In the genomic region with DNA sequence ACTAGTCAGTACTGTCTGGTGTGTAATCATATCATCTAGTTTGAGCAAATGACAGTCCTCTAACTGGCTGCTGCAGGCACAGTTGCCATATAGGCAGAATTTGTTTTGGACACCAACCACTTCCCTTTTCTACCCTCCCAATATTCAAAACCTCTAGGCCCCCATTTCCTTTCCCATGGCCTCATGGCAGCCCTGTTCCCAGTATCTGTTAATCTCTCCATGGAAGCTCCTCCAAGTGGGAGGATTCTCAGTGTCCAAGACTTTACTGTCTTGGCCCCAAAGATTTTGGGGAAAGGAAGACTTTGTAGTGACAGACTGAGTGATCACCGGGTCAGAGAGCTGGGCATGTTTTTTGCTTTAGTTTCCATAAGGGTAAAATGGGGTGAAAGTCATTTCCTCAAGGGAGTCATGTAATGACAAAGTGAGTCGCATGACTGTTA, we compare ENCODE assay signal across 24 mouse cellular contexts. TPM values are rescaled to one million over a fixed set of nuclear protein-coding genes. Genes with fewer than 3 reads are reported as not detected.
DNase-seq lines count a peak whose midpoint lies in the region; ATAC-seq and TF ChIP-seq lines count a peak whose summit lies in the region.
"Had no signal": no experiment of that assay in that cellular context is flagged by ENCODE, and none has a peak within 500 bp of the region (broad histone marks: within the 10 kb centered on the region; RNA-seq: fewer than 3 reads in every experiment).

No protein-coding gene starts in this region.

- H3K9me3 ChIP-seq in MEL (replicated peaks; ENCODE audit: insufficient read depth, low read length): no peaks in the 10 kb centered on the region
- H3K9me3 ChIP-seq: forebrain, embryonic 10.5 days; heart, embryonic 12.5 days; lung, embryonic 15.5 days; midbrain, embryonic 13.5 days had no signal

- no peak for TF ChIP-seq CTCF in spleen, adult 2 months (IDR thresholded peaks at IDR 0.05; ENCODE audit: extremely low read depth, insufficient read depth, insufficient read length, insufficient replicate concordance)
- no peak for TF ChIP-seq CTCF in MEL (IDR thresholded peaks at IDR 0.05 in 2 of 3, conservative IDR thresholded peaks at IDR 0.05 in 1 of 3; ENCODE audit: control insufficient read depth in 1 of 3, insufficient read depth in 1 of 3, low read depth in 2 of 3, low read length in 3 of 3, poor library complexity in 1 of 3, severe bottlenecking in 1 of 3)

- WGBS in spleen, adult 2 months: 5% methylated on average over 2 of the region's 2 CpGs

- H3K4me3 ChIP-seq in spleen, adult 2 months (ENCODE audit: extremely low read depth, insufficient read depth, insufficient read length): no peak overlapping the region
- no peak overlapping the region for H3K4me3 ChIP-seq in MEL (ENCODE audit: control insufficient read depth in 1 of 2, insufficient read depth in 1 of 2, low read depth in 2 of 2, low read length in 2 of 2)
- H3K4me3 ChIP-seq: forebrain, embryonic 10.5 days; heart, embryonic 12.5 days; left cerebral cortex, adult 2 months; lung, embryonic 15.5 days; midbrain, embryonic 13.5 days; myocyte had no signal

- no peaks in the 10 kb centered on the region for H3K27me3 ChIP-seq in spleen, adult 2 months (ENCODE audit: control insufficient read depth, insufficient read depth, low read length)
- no peaks in the 10 kb centered on the region; a peak in 2 of 4 replicates for H3K27me3 ChIP-seq in MEL (ENCODE audit: control insufficient read depth in 1 of 2, insufficient read depth in 2 of 2, low read length in 2 of 2)
- H3K27me3 ChIP-seq: lung, embryonic 15.5 days; midbrain, embryonic 13.5 days had no signal

- no peak for TF ChIP-seq POLR2A in spleen, adult 2 months (IDR thresholded peaks at IDR 0.05; ENCODE audit: low read depth, low read length)
- no peak for TF ChIP-seq POLR2A in MEL (IDR thresholded peaks at IDR 0.05; ENCODE audit: control insufficient read depth in 1 of 2, insufficient read depth in 1 of 2, low read depth in 1 of 2, low read length in 2 of 2, poor library complexity in 1 of 2)

- peaks cover 5% of the 10 kb centered on the region for H3K36me3 ChIP-seq in spleen, adult 2 months (ENCODE audit: control insufficient read depth, insufficient read depth, low read length)
- H3K36me3 ChIP-seq in MEL (ENCODE audit: control insufficient read depth in 1 of 2, insufficient read depth in 2 of 2, low read length in 2 of 2): no peaks in the 10 kb centered on the region
- H3K36me3 ChIP-seq: forebrain, embryonic 10.5 days; heart, embryonic 12.5 days; lung, embryonic 15.5 days; midbrain, embryonic 13.5 days had no signal

- no peak for TF ChIP-seq RAD21 in MEL (IDR thresholded peaks at IDR 0.05; ENCODE audit: low read depth, low read length)

- peaks cover 47% of the 10 kb centered on the region for H3K4me1 ChIP-seq in spleen, adult 2 months (ENCODE audit: control insufficient read depth, insufficient read depth, insufficient read length)
- H3K4me1 ChIP-seq in MEL (ENCODE audit: control insufficient read depth in 1 of 2, insufficient read depth in 2 of 2, low read length in 2 of 2): 0 out of 4 replicates have a peak, but pooled peaks cover 0 to 1% of the 10 kb centered on the region in 2 experiments
- H3K4me1 ChIP-seq: forebrain, embryonic 10.5 days; midbrain, embryonic 13.5 days had no signal

- H3K27ac ChIP-seq in spleen, adult 2 months (ENCODE audit: insufficient read depth, low read length): peak overlapping the region; percentile 90
- H3K27ac ChIP-seq in MEL (ENCODE audit: control insufficient read depth, low read depth, low read length): no peak overlapping the region
- H3K27ac ChIP-seq: forebrain, embryonic 10.5 days; hindbrain, postnatal 0 days; left cerebral cortex, adult 2 months; lung, embryonic 15.5 days; midbrain, embryonic 13.5 days had no signal

- H3K79me2 ChIP-seq in MEL (ENCODE audit: control insufficient read depth, insufficient read depth, low read length, poor library complexity): no peaks in the 10 kb centered on the region

- peak; percentile 67 to 68 for ATAC-seq in hematopoietic stem cell, adult 5-6 weeks (replicated peaks in 1 of 2; ENCODE audit: insufficient read depth in 1 of 2, low FRiP score in 2 of 2, low TSS enrichment in 1 of 2, low read depth in 1 of 2, poor library complexity in 2 of 2, severe bottlenecking in 2 of 2)
- ATAC-seq in neutrophil, adult 5-6 weeks (ENCODE audit: extremely low read depth, insufficient number of reproducible peaks, low FRiP score, poor library complexity, severe bottlenecking): peak; percentile 47
- ATAC-seq: hindbrain, postnatal 0 days; midbrain, embryonic 13.5 days had no signal

- no peak for TF ChIP-seq EP300 in MEL (IDR thresholded peaks at IDR 0.05; ENCODE audit: low read depth in 1 of 2, low read length in 2 of 2)

- peak in 1 of 2 experiments; percentile 63 for DNase-seq in spleen, adult 2 months (ENCODE audit: low read depth in 1 of 2, low spot score in 2 of 2)
- DNase-seq in spleen, postnatal 4 days (ENCODE audit: low spot score in 2 of 2): no peak
- DNase-seq in MEL (ENCODE audit: low read depth, low spot score): peak; percentile 19
- no peak for DNase-seq in right cerebral cortex, postnatal 36 days (ENCODE audit: low spot score in 2 of 2)
- DNase-seq in adrenal gland, postnatal 36 days: no peak
- DNase-seq in cerebellum, adult 8-10 months: no peak
- DNase-seq: cerebellum, adult 11-12 months; cerebellum, postnatal 36 days; heart, postnatal 36 days; kidney, adult 8-10 months; layer of hippocampus, adult 9-11 months; left cerebral cortex, postnatal 4 days; right cerebral cortex, postnatal 14 days; thymus, adult 18-20 months; thymus, postnatal 4 days had no signal

- no peak overlapping the region for H3K9ac ChIP-seq in MEL (ENCODE audit: control insufficient read depth, low read depth, low read length, poor library complexity, severe bottlenecking)
- H3K9ac ChIP-seq: heart, embryonic 12.5 days; lung, embryonic 15.5 days; midbrain, embryonic 13.5 days had no signal

TF ChIP-seq in MEL, 35 proteins besides CTCF, POLR2A, EP300 and RAD21:
- no peak for TF ChIP-seq ZNF384 (IDR thresholded peaks at IDR 0.05; ENCODE audit: low read depth, low read length)
- no peak for TF ChIP-seq USF1 (IDR thresholded peaks at IDR 0.05; ENCODE audit: low read depth, low read length)
- no peak for TF ChIP-seq BHLHE40 (IDR thresholded peaks at IDR 0.05; ENCODE audit: borderline replicate concordance, low read depth, low read length)
- no peak for TF ChIP-seq MAZ (IDR thresholded peaks at IDR 0.05; ENCODE audit: low read depth, low read length)
- no peak for TF ChIP-seq ZC3H11A (IDR thresholded peaks at IDR 0.05; ENCODE audit: low read depth, low read length)
- TF ChIP-seq POLR2AphosphoS2 (IDR thresholded peaks at IDR 0.05; ENCODE audit: low read length): no peak
- TF ChIP-seq ELF1 (IDR thresholded peaks at IDR 0.05; ENCODE audit: low read depth, low read length): no peak
- TF ChIP-seq USF2 (IDR thresholded peaks at IDR 0.05; ENCODE audit: borderline replicate concordance in 1 of 2, insufficient read depth in 1 of 2, low read depth in 1 of 2, low read length in 2 of 2): no peak
- no peak for TF ChIP-seq MYC (IDR thresholded peaks at IDR 0.05; ENCODE audit: low read depth, low read length)
- no peak for TF ChIP-seq CHD1 (IDR thresholded peaks at IDR 0.05; ENCODE audit: low read depth, low read length)
- no peak for TF ChIP-seq JUND (IDR thresholded peaks at IDR 0.05; ENCODE audit: low read depth, low read length)
- TF ChIP-seq POLR2AphosphoS5 (IDR thresholded peaks at IDR 0.05; ENCODE audit: borderline replicate concordance, low read depth, low read length): no peak
- TF ChIP-seq MEF2A (IDR thresholded peaks at IDR 0.05; ENCODE audit: extremely low read depth, insufficient replicate concordance, low read depth, low read length, poor library complexity, severe bottlenecking): no peak
- no peak for TF ChIP-seq E2F4 (IDR thresholded peaks at IDR 0.05; ENCODE audit: borderline replicate concordance, low read depth, low read length)
- TF ChIP-seq MAFK (IDR thresholded peaks at IDR 0.05; ENCODE audit: borderline replicate concordance, low read depth, low read length): no peak
- no peak for TF ChIP-seq GABPA (IDR thresholded peaks at IDR 0.05; ENCODE audit: low read depth, low read length)
- TF ChIP-seq GATA1 (IDR thresholded peaks at IDR 0.05; ENCODE audit: low read depth, low read length): no peak
- no peak for TF ChIP-seq MYB (IDR thresholded peaks at IDR 0.05; ENCODE audit: low read depth, low read length)
- TF ChIP-seq KAT2A (conservative IDR thresholded peaks at IDR 0.05; ENCODE audit: low read depth, low read length): no peak

RNA-seq across cellular contexts. Expression of gene Zc3h12d, which starts 14.9 kb away (rescaled TPM):
- 18.3 and 24.6 TPM in 2 replicates for polyA plus RNA-seq in spleen, adult 2 months (2012; rRNA removed)
- not detected in 2 replicates for total RNA-seq in MEL (2012; rRNA removed)
- polyA plus RNA-seq in MEL (2012; ENCODE audit: insufficient read depth in 1 of 2, insufficient read length in 2 of 2, low read depth in 1 of 2, low replicate concordance in 2 of 2, missing spikeins in 1 of 2): not detected
- total RNA-seq in hematopoietic stem cell, adult 5-6 weeks (2017): 1.4 and 2.8 TPM in 2 replicates
- 48.3 and 49.0 TPM in 2 replicates for total RNA-seq in neutrophil, adult 5-6 weeks (2017)
- under 1 TPM; 0.13 to 0.33 TPM for total RNA-seq in adrenal gland, postnatal 36 days (2021)
- polyA plus RNA-seq: myocyte had no signal

RNA-seq across cellular contexts. Expression of gene Ppil4, which starts 54.5 kb away (rescaled TPM):
- polyA plus RNA-seq in spleen, adult 2 months (2012; rRNA removed): 5.5 and 6.2 TPM in 2 replicates
- 30.1 and 34.7 TPM in 2 replicates for total RNA-seq in MEL (2012; rRNA removed)
- 10 to 100 TPM; 30.5 to 86.3 TPM for polyA plus RNA-seq in MEL (2012; ENCODE audit: insufficient read depth in 1 of 2, insufficient read length in 2 of 2, low read depth in 1 of 2, low replicate concordance in 2 of 2, missing spikeins in 1 of 2)
- 99.6 and 101 TPM in 2 replicates for total RNA-seq in hematopoietic stem cell, adult 5-6 weeks (2017)
- 142 and 146 TPM in 2 replicates for total RNA-seq in neutrophil, adult 5-6 weeks (2017)
- 10 to 100 TPM; 21.4 to 27.8 TPM for total RNA-seq in adrenal gland, postnatal 36 days (2021)

RNA-seq across cellular contexts. Expression of gene Ginm1, which starts 54.6 kb away (rescaled TPM):
- polyA plus RNA-seq in spleen, adult 2 months (2012; rRNA removed): 9.2 and 13.9 TPM in 2 replicates
- 9.2 and 9.7 TPM in 2 replicates for total RNA-seq in MEL (2012; rRNA removed)
- polyA plus RNA-seq in MEL (2012; ENCODE audit: insufficient read depth in 1 of 2, insufficient read length in 2 of 2, low read depth in 1 of 2, low replicate concordance in 2 of 2, missing spikeins in 1 of 2): 10 to 100 TPM in 1 of 2 experiments, not detected in 1; 13.8 TPM
- total RNA-seq in hematopoietic stem cell, adult 5-6 weeks (2017): 56.9 and 73.2 TPM in 2 replicates
- total RNA-seq in neutrophil, adult 5-6 weeks (2017): 88.5 and 92.3 TPM in 2 replicates
- total RNA-seq in adrenal gland, postnatal 36 days (2021): 100 to 1,000 TPM; 186 to 323 TPM

Comparison
In these comparisons a context has a peak if more than half of its experiments do, and no peak if none do; other contexts are left out.
1. RNA of gene Zc3h12d, which starts 14.9 kb away (total RNA-seq): 48.3 to 49.0 TPM in neutrophil, adult 5-6 weeks; 1.4 to 2.8 TPM in hematopoietic stem cell, adult 5-6 weeks, 0.13 to 0.33 TPM in adrenal gland, postnatal 36 days and not detected in MEL; every median in the first group is over 10 times any median in the second.